Mouse (Mus musculus) ovary, postnatal 14 days (tissue): ENCODE data around the gene Mrvi1.

Experiments used
- DNase-seq: peaks from one replicate; pipeline ENCODE4 v3.0.0; 2022; ENCODE audit warnings: low spot score

The Mrvi1 gene

GRCm38 (mm10) chr7:110982053-110982705, at the start of gene Mrvi1:
Mrvi1 (minus strand) TSS chr7:110982461.
- peak; percentile 65 for DNase-seq

DNA sequence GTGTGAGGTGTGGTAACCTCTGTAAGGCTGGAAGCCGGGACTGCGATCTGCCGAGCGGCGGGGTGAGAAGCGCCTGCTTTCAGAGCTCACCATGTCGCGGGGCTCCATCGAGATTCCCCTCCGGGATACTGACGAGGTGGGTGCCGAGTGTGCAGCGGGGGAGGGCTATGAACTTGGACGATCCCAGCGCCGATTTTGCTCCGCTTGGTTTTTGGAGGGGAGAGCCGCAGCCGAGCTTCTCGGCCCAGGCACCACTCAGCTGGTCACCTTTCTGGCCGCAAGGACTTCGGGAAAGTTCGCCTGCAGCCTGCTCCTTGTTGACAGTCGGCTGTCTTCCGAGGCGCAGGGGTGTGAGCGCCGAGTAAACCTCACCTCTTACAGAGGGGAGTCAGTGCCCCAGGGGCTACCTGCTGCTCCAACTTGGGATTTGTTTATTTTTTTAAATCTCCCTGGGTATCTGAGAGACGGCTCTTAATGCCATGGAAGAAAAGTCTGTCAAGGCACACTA, 46.8 kb upstream of the Mrvi1 start:
- DNase-seq: no peak

- DNase-seq: peak; percentile 91
Observed at GRCm38 (mm10) chr7:111028281-111029045, 46.2 kb upstream of the Mrvi1 start, which contains the start of gene Ctr9. Ctr9 (plus strand) TSS chr7:111028951.

- DNase-seq: no peak
Observed at GRCm38 (mm10) chr7:111024912-111025311, 42.7 kb upstream of the Mrvi1 start.

- DNase-seq: no peak
Observed at GRCm38 (mm10) chr7:111024068-111024594, 41.9 kb upstream of the Mrvi1 start.

DNA sequence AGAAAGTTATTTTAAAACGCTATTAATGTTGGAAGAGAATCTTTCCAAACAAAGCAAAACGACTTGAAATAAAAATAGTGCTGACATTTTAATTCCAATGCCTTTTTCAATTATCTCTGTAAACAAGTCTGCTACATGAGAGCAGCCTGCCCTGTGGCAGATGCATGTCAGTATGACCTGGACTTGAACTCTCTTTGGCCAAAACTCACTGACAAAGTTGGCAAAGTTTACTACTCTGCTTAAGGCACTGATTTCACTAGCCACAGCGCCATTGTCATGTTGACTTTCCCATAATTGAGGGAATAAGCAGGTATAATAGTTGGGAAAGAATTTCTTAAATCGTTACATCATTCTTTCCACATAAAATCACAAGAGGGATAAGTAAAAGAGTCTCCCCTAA, 38.6 kb upstream of the Mrvi1 start:
- no peak for DNase-seq

GRCm38 (mm10) chr7:111016921-111017320, 34.7 kb upstream of the Mrvi1 start:
- no peak for DNase-seq

DNA sequence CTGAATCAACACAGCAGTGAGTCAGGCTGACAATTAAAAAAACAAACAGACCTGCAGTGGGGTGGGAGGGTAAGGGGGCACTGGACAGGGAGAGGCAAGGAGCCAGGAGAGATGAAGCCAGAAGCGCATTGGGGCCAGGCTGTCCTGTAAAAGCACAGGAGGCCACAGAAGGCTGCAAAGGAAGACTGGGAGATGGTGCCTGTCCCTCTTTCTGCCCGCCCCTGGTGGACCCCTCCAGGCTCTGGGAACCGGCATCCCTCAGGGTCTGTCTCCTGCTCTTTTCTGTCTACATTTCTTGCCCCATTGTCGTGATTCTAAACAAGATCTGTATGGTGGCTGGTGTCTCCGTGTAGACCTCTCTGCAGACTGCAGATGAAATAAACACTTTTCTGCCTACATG, 33.5 kb upstream of the Mrvi1 start:
- DNase-seq: no peak

DNA sequence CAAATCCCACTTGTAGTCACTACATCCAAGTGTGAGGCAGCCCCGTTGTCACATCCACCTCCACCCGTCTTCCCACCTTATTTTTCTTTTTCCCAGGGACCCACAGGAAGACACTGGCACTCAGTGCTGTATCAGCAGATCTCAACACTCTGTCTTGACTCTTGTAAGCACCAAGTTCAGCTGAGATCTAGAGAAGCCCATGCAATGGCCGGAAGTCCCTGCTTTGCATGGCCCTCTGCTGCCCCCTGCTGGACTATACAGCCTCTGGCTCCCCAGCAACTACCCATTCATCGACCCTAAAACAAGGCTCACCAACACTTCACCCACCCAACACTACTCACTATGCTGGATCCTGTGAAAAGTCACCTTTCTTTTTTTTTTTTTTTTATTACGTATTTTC, 32.6 kb upstream of the Mrvi1 start:
- peak; percentile 86 for DNase-seq

GRCm38 (mm10) chr7:111014039-111014605, 31.9 kb upstream of the Mrvi1 start:
- no peak for DNase-seq

- DNase-seq: no peak
Observed at GRCm38 (mm10) chr7:111004136-111004840, 22.0 kb upstream of the Mrvi1 start.

- DNase-seq: no peak
Observed at GRCm38 (mm10) chr7:110998887-110999827, 16.9 kb upstream of the Mrvi1 start.

DNA sequence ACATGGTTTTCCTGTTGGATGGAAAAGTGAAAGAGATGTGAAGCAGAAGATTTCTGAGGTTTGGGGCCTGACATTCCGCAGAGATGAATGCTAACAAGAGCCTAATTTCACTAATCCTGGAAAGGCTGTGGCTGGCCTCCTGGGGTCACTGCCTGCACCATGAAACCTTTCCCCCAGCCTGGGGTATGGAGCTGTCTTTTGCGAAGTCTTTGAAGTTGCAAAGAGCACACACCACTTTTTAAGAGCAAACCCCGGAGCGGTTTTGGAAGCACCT, 8.9 kb upstream of the Mrvi1 start:
- DNase-seq: no peak

GRCm38 (mm10) chr7:110990356-110991220, 8.3 kb upstream of the Mrvi1 start:
- DNase-seq: no peak

GRCm38 (mm10) chr7:110989286-110989879, 7.1 kb upstream of the Mrvi1 start:
- no peak for DNase-seq

- DNase-seq: no peak
Observed at GRCm38 (mm10) chr7:110988081-110988480, 5.8 kb upstream of the Mrvi1 start.

GRCm38 (mm10) chr7:110985581-110986265, 3.5 kb upstream of the Mrvi1 start:
- no peak for DNase-seq

DNA sequence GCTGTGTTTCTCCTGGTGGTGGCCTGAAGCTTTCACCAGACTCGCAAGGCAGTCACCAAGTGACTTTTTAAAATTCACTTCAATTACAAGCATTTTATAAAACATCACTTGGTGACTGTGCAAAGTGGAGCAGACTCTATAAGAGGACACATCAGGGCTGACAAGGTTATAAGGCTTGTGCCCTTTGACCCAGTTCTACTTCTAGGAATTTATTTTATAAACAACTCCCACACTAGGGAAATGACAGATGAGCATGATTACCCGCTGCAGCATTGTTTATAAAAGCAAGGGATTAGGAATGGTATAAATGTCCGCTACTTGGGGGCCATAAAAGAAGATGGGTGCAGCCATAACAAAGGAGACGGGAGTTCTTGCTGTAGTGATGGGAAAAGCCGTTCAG, 1.4 kb upstream of the Mrvi1 start:
- DNase-seq: no peak

DNA sequence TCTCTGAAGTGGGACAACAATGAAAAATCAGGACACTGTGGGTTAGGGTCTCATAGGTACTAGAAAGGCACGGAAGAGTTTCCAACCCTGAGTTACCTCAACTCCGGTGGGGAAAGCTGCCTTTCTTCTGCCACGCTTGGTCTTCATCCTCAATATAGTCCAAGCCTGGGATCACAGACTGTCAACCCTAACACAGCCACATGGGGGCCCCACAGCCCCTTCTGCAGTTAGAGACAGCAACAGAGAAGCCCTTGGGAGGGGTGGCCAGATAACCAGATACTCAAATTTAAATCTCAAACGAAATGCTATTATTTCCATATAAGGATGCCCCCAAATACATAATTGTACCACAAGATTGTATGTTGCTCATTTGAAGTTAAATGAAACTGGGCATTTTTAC, 503 bp upstream of the Mrvi1 start:
- DNase-seq: peak; percentile 52
